Mouse (Mus musculus): ENCODE measurements around the gene Rgs7.

Gene Rgs7

GRCm38 (mm10) chr1:175307604-175308003, 184.7 kb downstream of the Rgs7 start:
- DNase-seq (ENCODE audit: low spot score in 2 of 2), result no peak

- no peak for DNase-seq (ENCODE audit: low spot score in 2 of 2)
These were observed 191.4 kb downstream of the Rgs7 start for GRCm38 (mm10) chr1:175300895-175301294.

DNA sequence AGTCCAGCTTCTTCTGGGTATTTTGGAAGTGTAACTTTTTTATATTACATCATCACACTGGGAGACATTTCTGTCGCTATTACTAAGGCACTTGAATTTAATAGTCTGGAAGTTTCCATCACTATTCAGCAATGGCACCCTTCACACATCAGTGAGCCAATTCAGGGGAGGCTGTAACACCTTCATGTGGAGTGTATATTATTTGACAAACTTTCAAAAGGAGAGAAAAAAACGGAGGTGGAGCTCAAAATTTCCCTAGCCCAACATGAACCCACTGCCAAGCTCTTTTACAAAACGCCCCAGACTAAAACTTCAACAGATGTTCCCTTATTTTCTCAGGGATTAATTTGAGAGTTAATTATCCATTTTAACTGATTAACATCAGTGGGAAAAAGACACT, 191.9 kb downstream of the Rgs7 start:
- no peak for DNase-seq (ENCODE audit: low spot score in 2 of 2)

- DNase-seq (ENCODE audit: low spot score in 2 of 2), result no peak
These were observed 192.5 kb downstream of the Rgs7 start for GRCm38 (mm10) chr1:175299603-175300397.

DNA sequence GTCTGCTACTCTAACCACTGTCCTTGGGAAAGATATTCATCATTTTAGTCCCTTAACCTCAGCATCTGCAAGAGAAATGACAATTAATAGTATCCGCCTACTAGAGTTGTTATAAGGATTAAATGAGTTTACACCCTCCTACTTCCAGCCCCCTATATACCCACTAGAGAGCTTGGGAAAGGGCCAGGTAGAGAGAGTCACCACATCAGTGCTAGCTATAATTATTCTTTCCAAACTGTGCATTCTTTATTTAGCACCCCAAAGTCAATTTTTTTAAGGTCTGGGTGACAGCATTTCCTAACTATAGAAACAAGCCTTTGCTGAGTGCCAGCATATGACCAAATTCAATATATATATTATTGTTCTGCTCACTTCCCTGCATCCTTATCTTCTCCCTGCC, 195.4 kb downstream of the Rgs7 start:
- no peak for DNase-seq (ENCODE audit: low spot score in 2 of 2)

- DNase-seq (ENCODE audit: low spot score in 2 of 2), result no peak
These were observed 202.2 kb downstream of the Rgs7 start for GRCm38 (mm10) chr1:175290072-175290471.

DNA sequence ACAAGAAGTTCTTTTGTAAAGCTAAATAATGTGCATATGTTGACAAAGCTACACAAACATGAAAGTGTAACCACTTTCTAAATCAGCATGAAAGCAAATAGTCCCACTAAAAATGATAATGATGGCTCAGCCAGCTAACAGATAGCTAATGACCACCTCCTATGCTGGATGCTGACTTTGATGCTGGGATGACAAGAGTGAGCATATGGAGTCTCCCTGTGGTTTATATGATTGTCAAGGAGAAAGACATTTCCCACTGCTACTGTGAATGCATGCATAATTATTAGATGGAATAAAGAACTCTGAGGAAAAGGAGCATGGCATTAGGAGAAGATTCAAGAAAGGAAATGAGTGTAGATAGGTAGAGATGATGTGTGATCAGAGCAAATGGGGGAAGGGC, 230.0 kb downstream of the Rgs7 start:
- DNase-seq (ENCODE audit: low spot score in 2 of 2), result no peak

GRCm38 (mm10) chr1:175259374-175259773, 232.9 kb downstream of the Rgs7 start:
- no peak for DNase-seq (ENCODE audit: low spot score in 2 of 2)

GRCm38 (mm10) chr1:175255224-175255623, 237.1 kb downstream of the Rgs7 start:
- DNase-seq (ENCODE audit: low spot score in 2 of 2), result no peak

DNA sequence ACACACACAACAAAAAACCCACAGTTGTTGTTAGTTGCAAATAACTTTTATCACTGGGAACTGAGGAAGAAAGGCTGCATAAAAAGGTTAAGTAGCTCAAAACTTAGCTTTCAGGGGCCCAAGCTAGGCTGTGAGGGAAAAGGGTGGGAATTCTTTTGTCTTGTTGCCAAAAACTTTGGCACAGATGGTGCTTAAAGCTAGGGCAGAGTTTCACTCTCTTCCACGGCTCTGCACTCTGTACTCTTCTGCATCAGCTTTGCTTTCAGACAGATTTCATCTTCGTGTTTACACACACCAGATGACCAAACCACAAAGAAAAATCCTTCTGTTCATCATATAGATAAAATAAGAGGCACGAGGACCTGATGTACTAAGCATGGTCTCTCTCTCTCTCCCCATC, 237.6 kb downstream of the Rgs7 start:
- DNase-seq (ENCODE audit: low spot score in 2 of 2), result no peak

DNA sequence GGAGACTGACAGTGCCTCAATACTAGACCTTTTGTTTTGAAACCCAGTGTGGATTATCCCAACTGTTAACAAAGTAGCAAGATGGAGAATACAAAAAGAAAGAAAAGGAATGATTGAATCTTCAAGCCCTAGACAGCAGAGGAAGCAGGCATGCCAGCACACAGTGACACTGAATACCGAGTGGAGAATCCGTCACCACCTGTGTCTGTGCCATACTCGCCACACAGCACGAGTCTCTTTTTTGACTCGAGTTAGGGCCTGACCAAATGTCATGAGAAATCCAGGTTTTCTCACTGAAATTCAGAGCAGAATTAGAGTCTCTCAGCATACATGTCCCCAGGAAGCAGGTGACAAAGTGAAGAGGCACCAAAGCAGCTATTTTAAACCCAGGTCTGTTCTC, 250.2 kb downstream of the Rgs7 start:
- no peak for DNase-seq (ENCODE audit: low spot score in 2 of 2)

- no peak for DNase-seq (ENCODE audit: low spot score in 2 of 2)
These were observed 252.2 kb downstream of the Rgs7 start for GRCm38 (mm10) chr1:175240137-175240536.

DNA sequence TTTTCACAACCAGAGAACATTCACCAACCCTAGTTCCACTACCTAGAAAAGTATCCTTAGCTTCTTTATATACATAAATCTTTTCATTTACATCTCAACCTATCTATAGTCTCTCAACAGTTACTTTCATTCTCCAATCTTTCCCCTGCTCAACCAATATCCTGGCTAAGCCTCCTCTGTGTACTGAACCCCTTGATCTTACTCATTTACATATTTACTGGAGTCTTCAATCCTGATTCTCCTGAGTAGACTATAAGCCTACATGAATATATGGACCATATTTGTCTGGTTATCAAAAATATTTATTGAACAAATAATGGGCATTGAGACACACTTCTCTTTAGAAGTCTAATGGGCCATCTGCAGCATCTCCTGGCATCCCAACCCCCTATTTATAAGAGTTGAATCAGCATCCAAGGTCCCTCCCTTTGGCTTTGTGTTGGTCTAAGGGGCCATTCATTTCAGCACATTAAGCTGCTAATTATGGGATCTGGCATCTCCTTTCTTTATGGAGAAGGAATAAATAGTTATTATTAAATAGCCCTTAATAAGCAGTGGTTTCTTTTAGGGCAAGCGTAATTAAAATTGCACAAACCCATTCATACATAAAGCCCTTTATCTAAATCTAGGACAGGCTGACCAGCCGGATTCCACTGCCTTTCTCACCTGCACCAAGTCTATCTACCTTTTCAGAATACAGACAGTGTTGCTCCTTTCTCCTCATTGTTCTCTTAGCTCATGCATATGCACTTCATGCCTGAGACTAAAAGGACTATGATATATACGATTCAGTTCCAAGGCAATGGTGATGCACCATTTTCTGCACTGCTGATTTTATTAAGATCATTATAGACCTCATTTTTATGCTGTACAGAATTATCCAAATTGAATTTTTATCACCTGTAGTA, 270.5 kb downstream of the Rgs7 start:
- no peak for DNase-seq (ENCODE audit: low spot score in 2 of 2)

DNA sequence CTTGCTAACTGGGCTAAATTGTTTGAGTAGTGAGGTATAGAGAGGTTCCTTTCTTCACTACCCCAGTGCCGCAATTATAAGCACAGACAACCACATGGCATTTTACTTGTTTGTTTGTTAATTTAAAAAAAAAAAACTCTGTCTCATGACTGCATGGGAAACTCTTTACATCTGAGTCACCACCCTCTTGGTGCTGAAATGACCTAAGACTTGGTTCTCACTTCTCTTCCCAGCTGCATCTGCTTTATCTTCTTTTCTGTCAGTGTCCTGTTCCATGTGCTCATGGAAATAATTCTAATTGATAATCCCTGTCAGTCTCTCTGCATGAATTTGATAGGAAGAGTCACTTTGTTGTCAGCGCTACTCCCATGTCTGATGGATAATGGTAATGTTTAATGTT, 272.7 kb downstream of the Rgs7 start:
- DNase-seq (ENCODE audit: low spot score in 2 of 2), result no peak

GRCm38 (mm10) chr1:175207004-175207403, 285.3 kb downstream of the Rgs7 start:
- no peak for DNase-seq (ENCODE audit: low spot score in 2 of 2)

DNA sequence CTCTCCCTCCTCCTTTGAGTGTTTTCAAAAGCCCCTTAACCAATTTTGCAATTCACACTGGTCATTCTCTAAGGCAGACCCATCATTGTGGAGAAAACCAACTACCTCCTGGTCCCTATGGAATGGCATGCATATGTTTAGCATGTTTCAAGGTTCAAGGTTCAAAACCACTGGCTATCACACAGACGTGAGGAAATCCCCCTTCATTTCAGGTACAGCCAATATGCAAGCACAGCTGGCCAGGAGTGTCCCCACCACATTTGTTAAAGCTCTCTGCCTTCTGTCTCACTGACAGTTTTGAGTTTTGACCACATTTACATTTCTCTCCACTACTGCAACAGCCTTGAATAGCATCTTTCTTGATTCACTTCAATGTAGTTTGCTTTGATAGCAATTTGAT, 286.7 kb downstream of the Rgs7 start:
- DNase-seq (ENCODE audit: low spot score in 2 of 2), result no peak

GRCm38 (mm10) chr1:175203544-175203943, 288.8 kb downstream of the Rgs7 start:
- DNase-seq (ENCODE audit: low spot score in 2 of 2), result no peak

DNA sequence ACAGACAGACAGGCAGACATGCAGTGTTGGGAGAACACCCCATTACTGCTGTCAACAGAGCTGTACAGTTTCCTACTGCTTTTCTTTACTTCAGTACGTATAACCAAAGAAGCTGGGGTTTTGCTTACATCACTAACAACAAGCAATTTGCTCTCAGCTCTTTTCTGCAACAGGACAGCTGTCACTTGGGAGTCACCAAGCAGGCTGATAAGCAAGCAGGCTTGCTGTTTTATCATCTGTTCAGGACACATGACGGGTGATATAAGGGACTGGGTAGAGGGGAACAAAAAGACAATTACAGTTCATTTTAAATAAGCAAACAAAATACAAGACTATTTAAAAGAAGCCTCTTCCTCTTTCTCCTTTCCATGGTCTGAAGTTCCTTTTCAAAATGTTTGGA, 289.4 kb downstream of the Rgs7 start:
- DNase-seq (ENCODE audit: low spot score in 2 of 2), result no peak

DNA sequence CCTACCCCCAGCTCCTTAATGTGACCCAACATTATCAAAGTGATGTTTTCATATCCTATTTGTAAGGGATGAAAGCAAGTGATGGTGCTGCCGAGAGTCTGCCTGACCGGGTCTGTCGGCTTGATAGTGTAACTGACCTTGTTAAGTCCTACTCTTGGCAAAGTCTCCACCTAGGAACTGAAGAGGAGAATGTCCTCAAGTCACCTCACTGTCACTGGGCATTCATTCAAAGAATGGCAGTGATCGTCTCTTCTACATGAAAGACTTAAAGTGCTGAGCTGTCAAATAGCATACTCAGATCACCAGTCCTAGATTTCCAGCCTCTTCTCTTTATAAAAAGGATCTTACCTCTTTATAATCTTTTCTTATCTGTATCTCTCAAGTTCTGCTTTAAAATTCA, 293.4 kb downstream of the Rgs7 start:
- DNase-seq (ENCODE audit: low spot score in 2 of 2), result no peak

- no peak for DNase-seq (ENCODE audit: low spot score in 2 of 2)
These were observed 296.5 kb downstream of the Rgs7 start for GRCm38 (mm10) chr1:175195806-175196205.

DNA sequence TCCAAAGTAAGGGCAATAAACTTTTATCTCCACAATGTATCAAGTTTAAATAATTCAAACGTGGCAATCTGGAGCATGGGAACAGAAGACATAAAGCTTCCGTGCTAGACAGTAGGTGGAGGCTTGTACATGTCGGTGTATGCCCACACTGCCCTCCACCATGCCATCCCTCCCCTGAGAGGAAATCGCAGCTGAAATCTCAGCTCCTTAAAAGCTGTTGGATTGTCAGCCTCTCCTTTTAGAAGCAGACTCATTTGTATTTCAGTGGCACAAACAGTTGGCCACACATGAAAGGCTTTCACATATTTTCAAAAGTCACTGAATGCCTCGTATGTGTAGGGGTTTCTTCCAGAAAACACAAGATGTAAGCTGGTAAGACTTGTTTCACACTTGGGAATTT, 304.1 kb downstream of the Rgs7 start:
- DNase-seq (ENCODE audit: low spot score in 2 of 2), result no peak

- DNase-seq (ENCODE audit: low spot score in 2 of 2), result no peak
These were observed 307.1 kb downstream of the Rgs7 start for GRCm38 (mm10) chr1:175185211-175185610.

GRCm38 (mm10) chr1:175184736-175185135, 307.6 kb downstream of the Rgs7 start:
- no peak for DNase-seq (ENCODE audit: low spot score in 2 of 2)
